Mouse (Mus musculus): Measurements from ENCODE around the gene Gm49391.
"Not testable (repeated sequence)": the region's sequence is repeated elsewhere in the genome, so short reads cannot be mapped to it uniquely, and the experiment has no call there.

Gene Gm49391

GRCm38 (mm10) chr13:60936500-60936901, at the start of gene Gm49391, which contains the start of gene Ctla2a:
TSS of gene Gm49391 (minus strand) at chr13:60936571.
TSS of gene Ctla2a (minus strand) at chr13:60936625.
- no peak for DNase-seq (ENCODE audit: low spot score)

- peak; percentile 35 for DNase-seq (ENCODE audit: low spot score)
Observed at GRCm38 (mm10) chr13:60972319-60972718, 35.9 kb upstream of the Gm49391 start.

- DNase-seq (ENCODE audit: low spot score): not testable (repeated sequence)
Observed at GRCm38 (mm10) chr13:60963985-60964384, 27.6 kb upstream of the Gm49391 start.

GRCm38 (mm10) chr13:60961706-60962105, 25.3 kb upstream of the Gm49391 start:
- no peak for DNase-seq (ENCODE audit: low spot score)

GRCm38 (mm10) chr13:60941884-60942283, 5.5 kb upstream of the Gm49391 start, which contains the start of gene Tpbpa:
TSS of gene Tpbpa (minus strand) at chr13:60941984.
- DNase-seq (ENCODE audit: low spot score): not testable (repeated sequence)

GRCm38 (mm10) chr13:60935490-60935889, 881 bp downstream of the Gm49391 start, which contains the start of gene Gm49393:
TSS of gene Gm49393 (minus strand) at chr13:60935590.
- DNase-seq (ENCODE audit: low spot score): not testable (repeated sequence)

GRCm38 (mm10) chr13:60904780-60905179, 31.6 kb downstream of the Gm49391 start, which contains the start of gene Tpbpb:
TSS of gene Tpbpb (minus strand) at chr13:60904880.
- DNase-seq (ENCODE audit: low spot score): not testable (repeated sequence)

- DNase-seq (ENCODE audit: low spot score): peak; percentile 30
Observed at GRCm38 (mm10) chr13:60897328-60897727, 39.0 kb downstream of the Gm49391 start, which contains the start of gene Ctla2b. TSS of gene Ctla2b (minus strand) at chr13:60897447.

GRCm38 (mm10) chr13:60896794-60897193, 39.6 kb downstream of the Gm49391 start, which contains the start of gene Gm49392:
TSS of gene Gm49392 (minus strand) at chr13:60896894.
- not testable (repeated sequence) for DNase-seq (ENCODE audit: low spot score)

GRCm38 (mm10) chr13:60895406-60896160, 40.8 kb downstream of the Gm49391 start:
- no peak for DNase-seq (ENCODE audit: low spot score)

GRCm38 (mm10) chr13:60892301-60892700, 44.1 kb downstream of the Gm49391 start:
- no peak for DNase-seq (ENCODE audit: low spot score)

GRCm38 (mm10) chr13:60864281-60864680, 72.1 kb downstream of the Gm49391 start, which contains the start of gene 4930486L24Rik:
TSS of gene 4930486L24Rik (minus strand) at chr13:60864475.
- DNase-seq (ENCODE audit: low spot score): no peak

- peak; percentile 14 for DNase-seq (ENCODE audit: low spot score)
Observed at GRCm38 (mm10) chr13:60848241-60849120, 87.9 kb downstream of the Gm49391 start.
